In genomic region chr6:117906590-117907271, GRCm38 (mm10) we compare ENCODE assay signal across 8 mouse cellular contexts. TPM values are rescaled to one million over a fixed set of nuclear protein-coding genes. Genes with fewer than 3 reads are reported as not detected.
DNase-seq lines count a peak whose midpoint lies in the region; ATAC-seq lines count a peak whose summit lies in the region.

No protein-coding gene starts in this region.

- H3K36me3 ChIP-seq in hindbrain, embryonic 16.5 days (ENCODE audit: control insufficient read depth, insufficient read depth, low read length), result no peaks in the 10 kb centered on the region
- no peaks in the 10 kb centered on the region for H3K36me3 ChIP-seq in macrophage (ENCODE audit: inconsistent target)

- H3K9me3 ChIP-seq in hindbrain, embryonic 16.5 days (ENCODE audit: control insufficient read depth, low read length), result no peaks in the 10 kb centered on the region

- peak; percentile 99 for ATAC-seq in hindbrain, embryonic 16.5 days

- under 1% methylated on average over 58 of the region's 68 CpGs for WGBS in hindbrain, embryonic 16.5 days
- WGBS in macrophage (ENCODE audit: missing documents), result 1% methylated on average over 42 of the region's 68 CpGs

- peak overlapping the region; percentile 91 for H3K9ac ChIP-seq in hindbrain, embryonic 16.5 days (ENCODE audit: low read depth, low read length)

- H3K79me2 ChIP-seq in macrophage (ENCODE audit: inconsistent target), result peaks cover 41% of the 10 kb centered on the region

- no peaks in the 10 kb centered on the region for H3K27me3 ChIP-seq in hindbrain, embryonic 16.5 days (replicated peaks; ENCODE audit: control insufficient read depth, insufficient read depth, low read length)

- peaks cover 17% of the 10 kb centered on the region for H3K4me1 ChIP-seq in hindbrain, embryonic 16.5 days (ENCODE audit: control insufficient read depth, insufficient read depth, low read depth, low read length)

- H3K4me3 ChIP-seq in hindbrain, embryonic 16.5 days (ENCODE audit: low read length), result peak overlapping the region; percentile 100
- peak overlapping the region; percentile 57 for H3K4me3 ChIP-seq in macrophage (ENCODE audit: inconsistent target)

- peak overlapping the region; percentile 94 for H3K27ac ChIP-seq in hindbrain, embryonic 16.5 days (ENCODE audit: low read depth, low read length)
- H3K27ac ChIP-seq in macrophage, result peak overlapping the region; percentile 46; the same call in 1 of the 2 replicates

- peak overlapping the region; percentile 98 for H3K4me2 ChIP-seq in hindbrain, embryonic 16.5 days (ENCODE audit: low read length)

- DNase-seq in T-cell, adult 2 months (ENCODE audit: low spot score), result peak; percentile 98
- peak; percentile 94 to 96 for DNase-seq in cerebellum, postnatal 36 days
- peak; percentile 96 to 98 for DNase-seq in frontal cortex, postnatal 36 days (ENCODE audit: low spot score in 2 of 2)
- peak; percentile 96 to 98 for DNase-seq in left cerebral cortex, adult 18-20 months (ENCODE audit: low spot score in 2 of 2)
- peak; percentile 98 for DNase-seq in right cerebral cortex, adult 18-20 months
- peak; percentile 86 for DNase-seq in urinary bladder, postnatal 10 days (ENCODE audit: low spot score)

RNA-seq across cellular contexts. Expression of gene Hnrnpf, which starts 6.6 kb away (rescaled TPM):
- polyA plus RNA-seq in hindbrain, embryonic 16.5 days (2015; fragmentation: Nextera tagmentation; extraction: Ambion mirVana), result 250 and 271 TPM in 2 replicates
- 100 to 1,000 TPM; 112 to 144 TPM for total RNA-seq in left cerebral cortex, adult 18-20 months (2021)
- total RNA-seq in macrophage (2018; cell fraction: chromatin; rRNA removed), result 100 to 1,000 TPM in 25 of 26 experiments, 10 to 100 TPM in 1; 89.6 to 241 (median 173) TPM
- 100 to 1,000 TPM; 364 to 516 (median 421) TPM for total RNA-seq in macrophage (2018; cell fraction: cytosol; rRNA removed)
- total RNA-seq in macrophage (2018; cell fraction: nucleus; rRNA removed), result 100 to 1,000 TPM; 174 to 339 (median 272) TPM
- polyA plus RNA-seq in macrophage (2018), result 406 to 706 TPM (median 525 TPM) in 3 replicates

RNA-seq across cellular contexts. Expression of gene Fxyd4, which starts 30.8 kb away (rescaled TPM):
- polyA plus RNA-seq in hindbrain, embryonic 16.5 days (2015; fragmentation: Nextera tagmentation; extraction: Ambion mirVana), result 1.7 and 2.5 TPM in 2 replicates
- total RNA-seq in left cerebral cortex, adult 18-20 months (2021), result not detected
- not detected for total RNA-seq in macrophage (2018; cell fraction: chromatin; rRNA removed)
- total RNA-seq in macrophage (2018; cell fraction: cytosol; rRNA removed), result not detected
- total RNA-seq in macrophage (2018; cell fraction: nucleus; rRNA removed), result not detected
- not detected in 3 replicates for polyA plus RNA-seq in macrophage (2018)

RNA-seq across cellular contexts. Expression of gene Zfp239, which starts 44.8 kb away (rescaled TPM):
- 17.2 and 18.3 TPM in 2 replicates for polyA plus RNA-seq in hindbrain, embryonic 16.5 days (2015; fragmentation: Nextera tagmentation; extraction: Ambion mirVana)
- total RNA-seq in left cerebral cortex, adult 18-20 months (2021), result 10 to 100 TPM; 44.7 to 49.1 TPM
- 1 to 10 TPM in 2 of 26 experiments, under 1 TPM in 8, not detected in 16; 0.23 to 1.9 (median 0.70) TPM for total RNA-seq in macrophage (2018; cell fraction: chromatin; rRNA removed)
- under 1 TPM; 0.10 to 0.65 (median 0.20) TPM for total RNA-seq in macrophage (2018; cell fraction: cytosol; rRNA removed)
- 1 to 10 TPM in 1 of 26 experiments, under 1 TPM in 10, not detected in 15; 0.17 to 1.2 (median 0.36) TPM for total RNA-seq in macrophage (2018; cell fraction: nucleus; rRNA removed)
- 0.40 to 0.84 TPM (median 0.42 TPM) in 3 replicates for polyA plus RNA-seq in macrophage (2018)

Comparison
In these comparisons a context has a peak if more than half of its experiments do, and no peak if none do; other contexts are left out.
1. Peak in every context shown above with its lines: DNase-seq, ATAC-seq, H3K4me3 ChIP-seq and H3K27ac ChIP-seq.